Mouse (Mus musculus): ENCODE measurements around the gene Baiap2.

DNA sequence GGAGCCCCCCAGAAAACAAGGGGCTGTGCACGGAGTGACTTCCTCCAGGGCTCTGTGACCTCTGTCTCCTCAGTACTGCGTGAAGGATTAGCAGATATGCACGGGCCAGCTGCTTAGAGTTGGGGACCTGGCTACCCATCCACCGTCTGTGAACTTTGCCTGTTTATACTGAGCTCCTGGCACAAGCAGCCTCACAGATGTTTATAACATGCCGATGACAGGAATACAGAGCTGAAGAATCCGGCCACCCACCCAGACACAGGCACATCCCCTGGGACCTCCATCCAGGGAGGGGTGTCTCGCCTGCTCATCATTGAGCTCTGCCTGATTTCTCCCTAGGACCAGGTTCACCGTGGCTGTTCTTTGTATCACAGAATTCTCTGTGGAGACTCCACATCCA, 89.5 kb downstream of the Baiap2 start:
- no peak for TF ChIP-seq GATA1 (IDR thresholded peaks at IDR 0.05; ENCODE audit: low read length)
- TF ChIP-seq TAL1 (IDR thresholded peaks at IDR 0.05; ENCODE audit: low read length) = no peak
